Mouse (Mus musculus): ENCODE measurements around the gene Syf2. TPM values are rescaled to one million over a fixed set of nuclear protein-coding genes. Genes with fewer than 3 reads are reported as not detected.

Syf2 gene
- total and polyA plus RNA-seq, 2 experiments from 2014 or later = 45.3 to 69.4 TPM

GRCm38 (mm10) chr4:134943758-134944538, 13.2 kb downstream of the Syf2 start:
- no peak overlapping the region for H3K9ac ChIP-seq (replicated peaks; ENCODE audit: low read length, poor library complexity, severe bottlenecking)
- no peak overlapping the region for H3K4me3 ChIP-seq (ENCODE audit: low read depth, low read length)
- 39% methylated on average over 27 of the region's 27 CpGs for WGBS
- H3K9me3 ChIP-seq (ENCODE audit: low read length) = no peaks in the 10 kb centered on the region
- no peak for ATAC-seq (ENCODE audit: low FRiP score)
- TF ChIP-seq CTCF (IDR thresholded peaks at IDR 0.05) = no peak
- peak; percentile 56 for DNase-seq (ENCODE audit: low spot score)
- H3K27ac ChIP-seq (ENCODE audit: low read depth, low read length) = no peak overlapping the region
- no peaks in the 10 kb centered on the region for H3K4me1 ChIP-seq (ENCODE audit: insufficient read depth, low read length)
- H3K36me3 ChIP-seq (ENCODE audit: insufficient read depth, low read length) = no peaks in the 10 kb centered on the region
- no peak overlapping the region for H3K4me2 ChIP-seq (ENCODE audit: low read depth, low read length, poor library complexity, severe bottlenecking)
- peaks cover 5% of the 10 kb centered on the region; the same call in 1 of the 2 replicates for H3K27me3 ChIP-seq (ENCODE audit: insufficient read depth, low read length)

GRCm38 (mm10) chr4:134946024-134946744, 15.5 kb downstream of the Syf2 start:
- no peaks in the 10 kb centered on the region for H3K9me3 ChIP-seq (ENCODE audit: low read length)
- 16% methylated on average over 17 of the region's 17 CpGs for WGBS
- no peaks in the 10 kb centered on the region for H3K36me3 ChIP-seq (ENCODE audit: insufficient read depth, low read length)
- TF ChIP-seq CTCF (IDR thresholded peaks at IDR 0.05) = peak; percentile 98
- no peak overlapping the region for H3K9ac ChIP-seq (replicated peaks; ENCODE audit: low read length, poor library complexity, severe bottlenecking)
- peaks cover 5% of the 10 kb centered on the region; the same call in 1 of the 2 replicates for H3K27me3 ChIP-seq (ENCODE audit: insufficient read depth, low read length)
- H3K4me3 ChIP-seq (ENCODE audit: low read depth, low read length) = no peak overlapping the region
- ATAC-seq (ENCODE audit: low FRiP score) (no peak), DNase-seq (ENCODE audit: low spot score) (peak; percentile 86)
- peak overlapping the region; percentile 44 for H3K4me2 ChIP-seq (ENCODE audit: low read depth, low read length, poor library complexity, severe bottlenecking)
- H3K4me1 ChIP-seq (ENCODE audit: insufficient read depth, low read length) = no peaks in the 10 kb centered on the region
- H3K27ac ChIP-seq (ENCODE audit: low read depth, low read length) = no peak overlapping the region

GRCm38 (mm10) chr4:134950518-134951091, 19.9 kb downstream of the Syf2 start:
- TF ChIP-seq CTCF (IDR thresholded peaks at IDR 0.05) = peak; percentile 52
- no peaks in the 10 kb centered on the region for H3K36me3 ChIP-seq (ENCODE audit: insufficient read depth, low read length)
- no peak overlapping the region for H3K27ac ChIP-seq (ENCODE audit: low read depth, low read length)
- no peak overlapping the region for H3K9ac ChIP-seq (replicated peaks; ENCODE audit: low read length, poor library complexity, severe bottlenecking)
- DNase-seq (ENCODE audit: low spot score) (peak; percentile 78), ATAC-seq (ENCODE audit: low FRiP score) (peak; percentile 68)
- 17% methylated on average over 11 of the region's 11 CpGs for WGBS
- no peak overlapping the region for H3K4me3 ChIP-seq (ENCODE audit: low read depth, low read length)
- H3K27me3 ChIP-seq (ENCODE audit: insufficient read depth, low read length) = no peaks in the 10 kb centered on the region
- H3K9me3 ChIP-seq (ENCODE audit: low read length) = no peaks in the 10 kb centered on the region
- no peaks in the 10 kb centered on the region for H3K4me1 ChIP-seq (ENCODE audit: insufficient read depth, low read length)
- no peak overlapping the region for H3K4me2 ChIP-seq (ENCODE audit: low read depth, low read length, poor library complexity, severe bottlenecking)

GRCm38 (mm10) chr4:134954461-134954860, 23.8 kb downstream of the Syf2 start:
- H3K9me3 ChIP-seq (ENCODE audit: low read length) = no peaks in the 10 kb centered on the region
- H3K27ac ChIP-seq (ENCODE audit: low read depth, low read length) = no peak overlapping the region
- no peak overlapping the region for H3K4me3 ChIP-seq (ENCODE audit: low read depth, low read length)
- no peaks in the 10 kb centered on the region; the same call in 1 of the 2 replicates for H3K27me3 ChIP-seq (ENCODE audit: insufficient read depth, low read length)
- no peaks in the 10 kb centered on the region for H3K4me1 ChIP-seq (ENCODE audit: insufficient read depth, low read length)
- DNase-seq (ENCODE audit: low spot score) (peak; percentile 43), ATAC-seq (ENCODE audit: low FRiP score) (no peak)
- no peak overlapping the region for H3K9ac ChIP-seq (replicated peaks; ENCODE audit: low read length, poor library complexity, severe bottlenecking)
- no peak overlapping the region for H3K4me2 ChIP-seq (ENCODE audit: low read depth, low read length, poor library complexity, severe bottlenecking)
- WGBS = 21% methylated on average over 15 of the region's 15 CpGs
- H3K36me3 ChIP-seq (ENCODE audit: insufficient read depth, low read length) = no peaks in the 10 kb centered on the region
- TF ChIP-seq CTCF (IDR thresholded peaks at IDR 0.05) = no peak

- 76% methylated on average over 2 of the region's 2 CpGs for WGBS
- DNase-seq (ENCODE audit: low spot score) = no peak
- TF ChIP-seq CTCF (IDR thresholded peaks at IDR 0.05) = no peak
- H3K4me1 ChIP-seq (ENCODE audit: insufficient read depth, low read length) = no peaks in the 10 kb centered on the region
- H3K9me3 ChIP-seq (ENCODE audit: low read length) = no peaks in the 10 kb centered on the region
- H3K4me3 ChIP-seq (ENCODE audit: low read depth, low read length) = no peak overlapping the region
- no peak overlapping the region for H3K4me2 ChIP-seq (ENCODE audit: low read depth, low read length, poor library complexity, severe bottlenecking)
- ATAC-seq (ENCODE audit: low FRiP score) = no peak
- H3K27ac ChIP-seq (ENCODE audit: low read depth, low read length) = no peak overlapping the region
- no peaks in the 10 kb centered on the region; the same call in 1 of the 2 replicates for H3K27me3 ChIP-seq (ENCODE audit: insufficient read depth, low read length)
- H3K36me3 ChIP-seq (ENCODE audit: insufficient read depth, low read length) = no peaks in the 10 kb centered on the region
- H3K9ac ChIP-seq (replicated peaks; ENCODE audit: low read length, poor library complexity, severe bottlenecking) = no peak overlapping the region
Measured at GRCm38 (mm10) chr4:134955196-134955595, 24.5 kb downstream of the Syf2 start.

All from midbrain, postnatal 0 days (tissue).